Mouse (Mus musculus): ENCODE data around the gene Mdm1. TPM values are rescaled to one million over a fixed set of nuclear protein-coding genes. Genes with fewer than 3 reads are reported as not detected.
"Not testable (repeated sequence)": the region's sequence is repeated elsewhere in the genome, so short reads cannot be mapped to it uniquely, and the experiment has no call there.

Mdm1 gene
- polyA plus RNA-seq, 1 experiment from 2014 or later, result 32.7 TPM

DNA sequence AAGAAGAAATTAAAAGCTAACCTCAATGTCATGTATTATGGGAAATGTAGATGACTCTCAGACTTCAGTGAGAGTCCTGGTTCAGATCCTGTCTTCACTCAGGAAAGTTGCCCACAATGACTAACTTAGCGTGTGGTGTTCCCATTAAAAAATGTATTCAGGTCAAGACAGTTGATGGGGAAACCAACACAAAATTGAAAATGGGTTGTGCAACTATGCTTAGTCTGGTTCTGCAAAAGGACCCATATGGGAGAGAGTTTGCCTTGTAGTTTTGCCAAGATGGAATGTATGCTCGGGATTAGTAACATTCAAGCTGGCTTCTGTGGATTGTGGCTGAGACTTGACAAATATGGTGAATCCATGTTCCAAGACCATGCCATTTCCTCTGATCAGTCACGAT is 31.3 kb downstream of the Mdm1 start:
- H3K9me3 ChIP-seq (ENCODE audit: control insufficient read depth, low read length), result no peaks in the 10 kb centered on the region
- ATAC-seq, result no peak
- no peak overlapping the region for H3K4me2 ChIP-seq (ENCODE audit: low read length)
- H3K27ac ChIP-seq (ENCODE audit: low read length), result no peak overlapping the region
- no peak overlapping the region for H3K9ac ChIP-seq (replicated peaks; ENCODE audit: low read depth, low read length)
- H3K4me3 ChIP-seq (replicated peaks; ENCODE audit: low read length), result no peak overlapping the region
- H3K4me1 ChIP-seq (replicated peaks; ENCODE audit: control insufficient read depth, insufficient read depth, low read length), result no peaks in the 10 kb centered on the region
- no peaks in the 10 kb centered on the region for H3K27me3 ChIP-seq (replicated peaks; ENCODE audit: control insufficient read depth, insufficient read depth, low read length)
- 81% methylated on average over 3 of the region's 3 CpGs for WGBS
- H3K36me3 ChIP-seq (ENCODE audit: control insufficient read depth, insufficient read depth), result no peaks in the 10 kb centered on the region

DNA sequence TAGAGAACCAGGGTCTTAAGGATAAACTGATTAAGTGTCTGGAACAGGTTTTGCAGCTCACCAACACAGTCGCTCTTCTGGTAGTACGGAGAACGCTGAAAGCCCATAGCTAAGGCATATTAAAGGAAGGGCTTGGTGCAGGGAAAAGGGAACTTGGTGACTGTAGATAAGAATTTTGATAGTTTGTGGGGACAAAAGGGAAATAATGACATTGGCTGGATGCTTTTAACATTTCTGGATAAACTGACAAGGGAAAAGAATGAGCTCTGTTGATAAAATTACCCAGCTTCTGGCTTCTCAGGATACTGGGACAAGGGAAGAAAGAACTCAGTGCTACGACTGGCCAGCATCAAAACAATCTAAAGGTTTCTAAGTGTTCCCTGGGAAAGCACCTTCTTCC is 33.9 kb downstream of the Mdm1 start:
- H3K27ac ChIP-seq (ENCODE audit: low read length); H3K4me1 ChIP-seq (replicated peaks; ENCODE audit: control insufficient read depth, insufficient read depth, low read length); H3K9me3 ChIP-seq (ENCODE audit: control insufficient read depth, low read length); H3K4me2 ChIP-seq (ENCODE audit: low read length); H3K9ac ChIP-seq (replicated peaks; ENCODE audit: low read depth, low read length); ATAC-seq; H3K27me3 ChIP-seq (replicated peaks; ENCODE audit: control insufficient read depth, insufficient read depth, low read length); H3K36me3 ChIP-seq (ENCODE audit: control insufficient read depth, insufficient read depth); H3K4me3 ChIP-seq (replicated peaks; ENCODE audit: low read length): not testable (repeated sequence)
- WGBS, result 90% methylated on average over 4 of the region's 4 CpGs

DNA sequence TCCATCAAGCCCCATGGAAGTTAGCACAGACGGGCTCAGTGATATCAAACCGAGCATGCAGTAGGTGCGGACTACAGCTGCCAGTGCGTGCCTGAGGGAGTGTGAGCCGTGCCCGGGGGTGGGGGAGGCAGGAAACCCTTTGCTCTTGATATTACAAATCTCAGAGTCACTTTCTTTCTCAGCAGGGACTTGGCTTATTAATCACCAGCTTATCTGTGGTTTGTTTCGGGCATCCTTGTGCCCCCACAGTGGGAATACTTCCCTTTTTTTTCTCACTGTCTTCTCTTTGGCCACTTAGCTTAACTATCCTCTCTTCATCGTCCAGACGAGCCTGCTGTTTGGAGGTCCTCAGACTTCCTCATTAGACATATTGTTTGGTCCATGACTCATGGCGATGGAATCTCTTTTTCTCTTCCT is 37.1 kb downstream of the Mdm1 start:
- no peak overlapping the region for H3K9ac ChIP-seq (replicated peaks; ENCODE audit: low read depth, low read length)
- no peak overlapping the region for H3K4me2 ChIP-seq (ENCODE audit: low read length)
- H3K27ac ChIP-seq (ENCODE audit: low read length), result no peak overlapping the region
- H3K36me3 ChIP-seq (ENCODE audit: control insufficient read depth, insufficient read depth), result no peaks in the 10 kb centered on the region
- 87% methylated on average over 10 of the region's 10 CpGs for WGBS
- ATAC-seq, result no peak
- no peaks in the 10 kb centered on the region for H3K4me1 ChIP-seq (replicated peaks; ENCODE audit: control insufficient read depth, insufficient read depth, low read length)
- H3K4me3 ChIP-seq (replicated peaks; ENCODE audit: low read length), result no peak overlapping the region
- no peaks in the 10 kb centered on the region for H3K27me3 ChIP-seq (replicated peaks; ENCODE audit: control insufficient read depth, insufficient read depth, low read length)
- no peaks in the 10 kb centered on the region for H3K9me3 ChIP-seq (ENCODE audit: control insufficient read depth, low read length)

DNA sequence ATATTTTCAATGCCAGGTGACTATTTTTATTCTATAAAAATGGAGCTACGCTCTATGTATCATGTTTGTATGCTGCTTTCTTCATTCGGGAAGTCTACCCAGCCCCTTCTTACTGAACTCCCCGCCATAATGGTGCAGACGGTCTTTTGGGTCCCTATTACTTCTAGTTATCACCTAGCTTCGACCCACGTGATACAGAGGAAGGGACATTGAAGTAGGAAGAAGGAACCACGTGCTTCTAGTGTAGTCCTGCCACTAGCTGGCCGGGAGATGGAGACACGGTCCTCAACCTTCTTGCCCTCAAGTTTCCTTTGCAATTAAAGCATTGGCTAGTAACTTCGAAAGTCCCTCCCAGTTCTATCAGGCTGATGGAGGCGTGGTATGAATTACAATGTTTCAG is 37.7 kb downstream of the Mdm1 start:
- Histone ChIP-seq H3K4me3 (replicated peaks; ENCODE audit: low read length) (no peak overlapping the region), H3K9me3 (ENCODE audit: control insufficient read depth, low read length) (no peaks in the 10 kb centered on the region), H3K9ac (replicated peaks; ENCODE audit: low read depth, low read length) (no peak overlapping the region), H3K4me2 (ENCODE audit: low read length) (no peak overlapping the region), H3K4me1 (replicated peaks; ENCODE audit: control insufficient read depth, insufficient read depth, low read length) (no peaks in the 10 kb centered on the region), H3K36me3 (ENCODE audit: control insufficient read depth, insufficient read depth) (no peaks in the 10 kb centered on the region), H3K27me3 (replicated peaks; ENCODE audit: control insufficient read depth, insufficient read depth, low read length) (no peaks in the 10 kb centered on the region), H3K27ac (ENCODE audit: low read length) (no peak overlapping the region)
- 90% methylated on average over 11 of the region's 11 CpGs for whole genome bisulfite sequencing
- ATAC-seq, result no peak

DNA sequence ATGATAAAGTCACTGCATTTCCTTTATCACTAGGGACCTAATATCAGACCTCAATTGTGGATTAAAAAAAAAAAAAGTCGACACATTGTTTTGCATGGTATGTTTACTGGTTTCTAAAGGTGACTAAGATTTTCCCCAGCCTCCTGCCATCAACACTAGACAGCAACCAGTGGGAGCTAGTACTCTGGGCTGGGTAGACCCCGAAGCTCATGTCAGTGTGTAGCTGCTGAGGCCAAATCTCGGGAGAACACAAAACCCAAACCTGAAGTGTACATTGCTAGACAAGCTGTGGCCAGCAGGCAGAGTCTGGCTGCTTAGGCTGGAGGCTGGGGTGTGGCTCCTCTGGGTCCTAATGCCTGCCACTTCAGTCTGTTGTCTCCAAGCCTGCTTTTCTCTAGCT is 53.5 kb downstream of the Mdm1 start:
- H3K36me3 ChIP-seq (ENCODE audit: control insufficient read depth, insufficient read depth); H3K4me2 ChIP-seq (ENCODE audit: low read length); H3K4me3 ChIP-seq (replicated peaks; ENCODE audit: low read length); H3K9me3 ChIP-seq (ENCODE audit: control insufficient read depth, low read length); H3K9ac ChIP-seq (replicated peaks; ENCODE audit: low read depth, low read length); H3K27ac ChIP-seq (ENCODE audit: low read length); ATAC-seq; H3K27me3 ChIP-seq (replicated peaks; ENCODE audit: control insufficient read depth, insufficient read depth, low read length); H3K4me1 ChIP-seq (replicated peaks; ENCODE audit: control insufficient read depth, insufficient read depth, low read length): not testable (repeated sequence)
- WGBS, result 34% methylated on average over 3 of the region's 3 CpGs

DNA sequence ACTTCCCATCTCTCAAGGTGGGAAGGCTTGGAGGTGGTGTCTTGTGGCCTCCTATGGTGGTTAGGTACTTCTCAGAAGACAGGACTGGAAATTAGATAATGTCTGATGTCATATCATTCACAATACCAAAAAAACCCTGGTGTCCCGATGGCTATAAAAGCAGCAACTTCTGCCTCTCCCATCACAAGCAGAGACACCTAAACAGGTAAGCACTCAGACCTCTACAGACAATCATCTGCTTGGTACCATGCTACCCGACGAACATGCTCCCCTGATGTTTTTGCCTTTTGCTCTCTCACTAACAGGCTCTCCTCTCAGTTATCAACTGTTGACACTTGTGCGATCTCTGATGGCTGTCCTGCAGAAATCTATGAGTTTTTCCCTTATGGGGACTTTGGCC is 63.0 kb downstream of the Mdm1 start, which contains the start of gene Il22:
Gene Il22, plus strand, starts transcription at position 301 of the 400 bp plus-strand sequence.
- H3K9me3 ChIP-seq (ENCODE audit: control insufficient read depth, low read length), result no peaks in the 10 kb centered on the region
- H3K27me3 ChIP-seq (replicated peaks; ENCODE audit: control insufficient read depth, insufficient read depth, low read length), result no peaks in the 10 kb centered on the region
- no peak within 1 kb of the TSS for H3K4me3 ChIP-seq (replicated peaks; ENCODE audit: low read length)
- no peak within 1 kb of the TSS for H3K4me2 ChIP-seq (ENCODE audit: low read length)
- no peak within 1 kb of the TSS for H3K27ac ChIP-seq (ENCODE audit: low read length)
- no peak within 1 kb of the TSS for H3K9ac ChIP-seq (replicated peaks; ENCODE audit: low read depth, low read length)
- no peaks in the 10 kb centered on the region for H3K36me3 ChIP-seq (ENCODE audit: control insufficient read depth, insufficient read depth)
- ATAC-seq, result no peak
- WGBS, result 88% methylated on average over 4 of the region's 4 CpGs
- H3K4me1 ChIP-seq (replicated peaks; ENCODE audit: control insufficient read depth, insufficient read depth, low read length), result no peaks in the 10 kb centered on the region

DNA sequence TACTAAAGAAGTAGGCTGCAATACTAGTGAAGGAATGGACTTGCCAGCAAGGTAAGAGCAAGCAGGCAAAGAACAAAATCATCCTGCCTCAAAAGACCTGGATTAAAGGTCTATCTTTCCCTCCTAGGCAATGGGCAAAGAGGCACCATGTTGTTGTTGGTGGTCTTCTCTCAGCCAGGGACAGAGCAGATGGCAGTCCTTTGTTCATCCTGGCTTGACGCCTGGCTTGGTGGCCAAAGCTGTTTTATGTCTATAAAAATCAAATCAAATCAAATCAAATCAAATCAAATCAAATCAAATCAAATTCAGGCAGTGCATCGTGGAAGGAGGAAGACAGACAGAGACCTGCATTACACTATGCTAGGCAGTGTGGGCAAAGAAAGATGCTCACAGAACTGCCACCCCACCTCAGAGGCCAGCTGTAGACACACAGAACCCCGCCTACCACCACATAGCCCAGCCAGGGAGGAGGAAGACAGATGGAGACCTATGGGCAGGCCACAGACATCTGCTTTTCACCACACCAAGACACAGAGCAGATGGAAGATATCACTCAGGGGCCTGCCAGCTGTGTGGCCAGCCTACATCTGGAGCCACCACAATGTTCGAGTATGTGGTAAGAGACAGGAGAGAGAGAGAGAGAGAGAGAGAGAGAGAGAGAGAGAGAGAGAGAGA is 74.2 kb downstream of the Mdm1 start:
- not testable (repeated sequence) for H3K27me3 ChIP-seq (replicated peaks; ENCODE audit: control insufficient read depth, insufficient read depth, low read length); H3K9me3 ChIP-seq (ENCODE audit: control insufficient read depth, low read length); H3K27ac ChIP-seq (ENCODE audit: low read length); H3K4me1 ChIP-seq (replicated peaks; ENCODE audit: control insufficient read depth, insufficient read depth, low read length); H3K4me2 ChIP-seq (ENCODE audit: low read length); H3K4me3 ChIP-seq (replicated peaks; ENCODE audit: low read length); H3K36me3 ChIP-seq (ENCODE audit: control insufficient read depth, insufficient read depth); H3K9ac ChIP-seq (replicated peaks; ENCODE audit: low read depth, low read length); ATAC-seq
- 87% methylated on average over 2 of the region's 4 CpGs for WGBS

Other genes starting within 250 kb of the Mdm1 start
- gene Il22, start 63.1 kb downstream of the Mdm1 start, polyA plus RNA-seq (2015; fragmentation: Nextera tagmentation; extraction: Ambion mirVana), result not detected in 2 replicates
- 0.25 and 0.27 TPM in 2 replicates for gene Gm32717, start 99.0 kb downstream of the Mdm1 start, polyA plus RNA-seq (2015; fragmentation: Nextera tagmentation; extraction: Ambion mirVana)
- gene Gm32802, start 116.9 kb downstream of the Mdm1 start, polyA plus RNA-seq (2015; fragmentation: Nextera tagmentation; extraction: Ambion mirVana), result 0.25 and 0.27 TPM in 2 replicates
- not detected in 2 replicates for gene Iltifb, start 153.2 kb downstream of the Mdm1 start, polyA plus RNA-seq (2015; fragmentation: Nextera tagmentation; extraction: Ambion mirVana)
- not detected in 2 replicates for gene Gm9040, start 185.2 kb downstream of the Mdm1 start, polyA plus RNA-seq (2015; fragmentation: Nextera tagmentation; extraction: Ambion mirVana)
- gene Gm9044, start 190.6 kb downstream of the Mdm1 start, polyA plus RNA-seq (2015; fragmentation: Nextera tagmentation; extraction: Ambion mirVana), result not detected in 2 replicates
- gene Gm9045, start 196.0 kb downstream of the Mdm1 start, polyA plus RNA-seq (2015; fragmentation: Nextera tagmentation; extraction: Ambion mirVana), result not detected in 2 replicates
- not detected in 2 replicates for gene Gm9046, start 201.4 kb downstream of the Mdm1 start, polyA plus RNA-seq (2015; fragmentation: Nextera tagmentation; extraction: Ambion mirVana)
- not detected in 2 replicates for gene Gm9048, start 206.9 kb downstream of the Mdm1 start, polyA plus RNA-seq (2015; fragmentation: Nextera tagmentation; extraction: Ambion mirVana)
- not detected in 2 replicates for gene Gm9049, start 212.3 kb downstream of the Mdm1 start, polyA plus RNA-seq (2015; fragmentation: Nextera tagmentation; extraction: Ambion mirVana)